ENCODE assay signal across 8 mouse cellular contexts in the genomic region with DNA sequence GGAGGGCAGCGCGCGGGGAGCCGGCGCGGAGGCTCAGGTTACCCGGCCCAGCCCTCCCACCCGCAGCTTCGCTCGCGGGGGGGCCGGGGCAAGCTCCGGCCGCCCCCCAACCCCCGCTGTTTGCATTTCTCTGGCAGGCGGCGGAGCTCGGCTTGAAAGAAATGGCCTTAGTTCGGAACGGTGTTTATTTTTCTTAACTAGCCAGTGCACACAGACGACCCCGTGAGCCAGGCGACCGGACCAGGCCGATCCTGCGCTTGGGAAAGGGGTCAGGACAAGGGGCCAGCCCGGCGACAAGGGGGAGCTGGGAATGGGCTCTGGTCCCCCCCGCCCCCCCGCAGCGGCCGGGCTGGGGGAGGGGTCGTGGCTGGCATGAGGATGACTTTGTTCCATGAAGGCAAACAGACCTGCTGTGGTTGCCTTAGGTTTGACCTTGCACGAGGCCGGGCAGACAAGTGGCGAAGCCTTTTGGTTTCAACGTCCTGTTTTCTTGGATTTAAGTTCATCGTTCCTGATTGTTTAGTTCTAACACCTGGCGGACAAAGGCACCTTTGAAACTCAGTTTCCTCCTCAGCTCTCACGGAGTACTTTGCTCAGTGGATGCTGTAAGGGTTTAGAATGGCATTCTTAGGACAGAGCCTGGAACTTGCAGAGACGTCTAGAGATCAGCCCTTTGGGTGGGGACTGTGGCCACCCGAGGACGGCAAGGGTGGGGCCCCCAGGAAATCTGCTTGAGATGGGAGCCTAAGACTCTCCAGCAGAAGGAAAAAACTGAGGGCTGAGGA. TPM values are rescaled to one million over a fixed set of nuclear protein-coding genes. Genes with fewer than 3 reads are reported as not detected.
A peak's percentile ranks its signal among the peaks of the same experiment; 100 is the strongest.
DNase-seq lines count a peak whose midpoint lies in the region; ATAC-seq and TF ChIP-seq lines count a peak whose summit lies in the region.

No protein-coding gene starts in this region.

- 2% methylated on average over 33 of the region's 43 CpGs for WGBS in forebrain, postnatal 0 days
- WGBS in liver, embryonic 15.5 days (ENCODE audit: insufficient replicate concordance), result under 1% methylated on average over 43 of the region's 43 CpGs

- peaks cover 50% of the 10 kb centered on the region for H3K27me3 ChIP-seq in forebrain, postnatal 0 days (ENCODE audit: insufficient read depth, low read length)
- peaks cover 83% of the 10 kb centered on the region for H3K27me3 ChIP-seq in liver, embryonic 15.5 days

- H3K4me3 ChIP-seq in forebrain, postnatal 0 days (ENCODE audit: low read depth, low read length), result peak overlapping the region; percentile 19
- peak overlapping the region; percentile 17; the same call in 1 of the 2 replicates for H3K4me3 ChIP-seq in liver, embryonic 15.5 days (replicated peaks)

- H3K9ac ChIP-seq in forebrain, postnatal 0 days, result peak overlapping the region; percentile 10; the same call in 1 of the 2 replicates
- H3K9ac ChIP-seq in liver, embryonic 15.5 days, result no peak overlapping the region

- peak; percentile 75 for DNase-seq in A20 (ENCODE audit: low read depth, low spot score)
- DNase-seq in CD4-positive helper T cell, adult 2 months (ENCODE audit: low read depth, low spot score), result peak; percentile 5
- DNase-seq in forebrain, postnatal 0 days, result no peak
- no peak for DNase-seq in right cerebral cortex, postnatal 36 days (ENCODE audit: low spot score in 2 of 2)
- no peak for DNase-seq in right cerebral cortex, postnatal 25 days
- no peak for DNase-seq in thymus, postnatal 4 days

- ATAC-seq in forebrain, postnatal 0 days, result no peak
- peak; percentile 57 for ATAC-seq in liver, embryonic 15.5 days (ENCODE audit: insufficient read depth)
- no peak for ATAC-seq in erythroblast, adult 5-6 weeks (replicated peaks; ENCODE audit: low FRiP score, poor library complexity, severe bottlenecking)

- no peak overlapping the region for H3K27ac ChIP-seq in forebrain, postnatal 0 days (ENCODE audit: low read depth, low read length)
- H3K27ac ChIP-seq in liver, embryonic 15.5 days (replicated peaks), result peak overlapping the region; percentile 70

- H3K36me3 ChIP-seq in forebrain, postnatal 0 days (ENCODE audit: insufficient read depth), result no peaks in the 10 kb centered on the region
- H3K36me3 ChIP-seq in liver, embryonic 15.5 days (replicated peaks), result no peaks in the 10 kb centered on the region

- peak overlapping the region; percentile 41 for H3K4me2 ChIP-seq in forebrain, postnatal 0 days (ENCODE audit: low read depth)
- H3K4me2 ChIP-seq in liver, embryonic 15.5 days, result peak overlapping the region; percentile 52

- TF ChIP-seq CTCF in forebrain, postnatal 0 days (IDR thresholded peaks at IDR 0.05; ENCODE audit: low read depth), result no peak

- peaks cover 20% of the 10 kb centered on the region for H3K4me1 ChIP-seq in forebrain, postnatal 0 days (ENCODE audit: insufficient read depth)
- peaks cover 16% of the 10 kb centered on the region for H3K4me1 ChIP-seq in liver, embryonic 15.5 days (replicated peaks)

- 0 out of 2 replicates have a peak, but pooled peaks cover 3% of the 10 kb centered on the region for H3K9me3 ChIP-seq in forebrain, postnatal 0 days (ENCODE audit: low read length)
- 0 out of 2 replicates have a peak, but pooled peaks cover 4% of the 10 kb centered on the region for H3K9me3 ChIP-seq in liver, embryonic 15.5 days (replicated peaks)

RNA-seq across cellular contexts. Expression of a gene that starts 8.8 kb away (rescaled TPM):
- not detected in 2 replicates for total RNA-seq in forebrain, postnatal 0 days (2014; rRNA removed)
- polyA plus RNA-seq in forebrain, postnatal 0 days (2015; fragmentation: Nextera tagmentation; extraction: Ambion mirVana), result not detected in 2 replicates
- polyA plus RNA-seq in liver, embryonic 15.5 days (2015; fragmentation: Nextera tagmentation; extraction: Ambion mirVana), result not detected in 2 replicates
- total RNA-seq in erythroblast, adult 5-6 weeks (2015; ENCODE audit: low replicate concordance), result not detected in 2 replicates
- total RNA-seq in erythroblast, adult 5-6 weeks (2017; ENCODE audit: low replicate concordance), result not detected in 2 replicates

RNA-seq across cellular contexts. Expression of a gene that starts 48.1 kb away (rescaled TPM):
- not detected in 2 replicates for total RNA-seq in forebrain, postnatal 0 days (2014; rRNA removed)
- polyA plus RNA-seq in forebrain, postnatal 0 days (2015; fragmentation: Nextera tagmentation; extraction: Ambion mirVana), result not detected in 2 replicates
- polyA plus RNA-seq in liver, embryonic 15.5 days (2015; fragmentation: Nextera tagmentation; extraction: Ambion mirVana), result 0.70 and 0.84 TPM in 2 replicates
- 0.21 and 11.1 TPM in 2 replicates for total RNA-seq in erythroblast, adult 5-6 weeks (2015; ENCODE audit: low replicate concordance)
- total RNA-seq in erythroblast, adult 5-6 weeks (2017; ENCODE audit: low replicate concordance), result 1.5 and 6.0 TPM in 2 replicates

RNA-seq across cellular contexts. Expression of a gene that starts 59.8 kb away (rescaled TPM):
- total RNA-seq in forebrain, postnatal 0 days (2014; rRNA removed), result not detected in 2 replicates
- not detected in 2 replicates for polyA plus RNA-seq in forebrain, postnatal 0 days (2015; fragmentation: Nextera tagmentation; extraction: Ambion mirVana)
- polyA plus RNA-seq in liver, embryonic 15.5 days (2015; fragmentation: Nextera tagmentation; extraction: Ambion mirVana), result not detected in 2 replicates
- total RNA-seq in erythroblast, adult 5-6 weeks (2015; ENCODE audit: low replicate concordance), result not detected in 2 replicates
- not detected in 2 replicates for total RNA-seq in erythroblast, adult 5-6 weeks (2017; ENCODE audit: low replicate concordance)

Comparison
In these comparisons a context has a peak if more than half of its experiments do, and no peak if none do; other contexts are left out.
1. DNase-seq: peak in A20 (single experiment) and CD4-positive helper T cell, adult 2 months (single experiment); none in forebrain, postnatal 0 days (single experiment), right cerebral cortex, postnatal 36 days (0 of 2), right cerebral cortex, postnatal 25 days (single experiment) and thymus, postnatal 4 days (single experiment).